8 mouse cellular contexts compared by ENCODE assay signal in the genomic region with DNA sequence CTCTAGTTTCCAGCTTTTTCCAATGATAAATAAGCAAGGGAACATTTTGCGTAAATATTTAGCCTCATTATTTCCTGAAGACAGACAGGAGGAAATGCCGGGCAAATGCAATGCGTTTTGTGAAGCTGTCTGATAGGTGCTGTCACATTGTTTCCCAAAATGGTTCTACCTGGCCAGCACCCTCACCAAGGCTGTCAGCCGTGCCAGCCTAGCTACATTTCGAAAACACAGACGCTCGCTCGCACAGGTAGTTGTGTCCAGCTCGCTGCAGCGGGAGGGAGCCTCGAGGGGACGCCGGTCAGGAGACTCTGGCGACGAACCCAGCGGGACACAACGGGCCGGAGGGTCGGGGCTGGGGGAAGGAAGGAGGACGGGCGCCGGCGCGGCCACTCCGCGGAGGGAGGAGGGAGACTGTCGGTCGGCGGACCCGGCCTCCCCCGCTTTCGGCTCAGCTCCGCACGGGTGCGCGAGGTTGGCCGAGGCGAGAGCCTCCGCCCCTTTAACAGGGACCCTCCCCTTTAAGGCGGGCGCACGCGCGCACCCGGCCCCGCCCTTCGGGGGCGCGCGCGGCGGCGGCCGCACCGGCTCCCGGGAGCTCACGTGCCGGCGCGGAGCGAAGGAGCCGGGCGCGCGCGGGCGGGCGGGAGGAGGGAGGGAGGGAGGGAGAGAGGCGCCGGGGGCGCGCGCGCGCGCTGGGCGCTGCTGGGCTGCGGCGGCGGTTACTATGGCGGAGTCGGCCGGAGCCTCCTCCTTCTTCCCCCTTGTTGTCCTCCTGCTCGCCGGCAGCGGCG. TPM values are rescaled to one million over a fixed set of nuclear protein-coding genes. Genes with fewer than 3 reads are reported as not detected.
DNase-seq lines count a peak whose midpoint lies in the region; ATAC-seq and TF ChIP-seq lines count a peak whose summit lies in the region.

Gene Acvr1b, plus strand, starts transcription at position 647 of the 791 bp plus-strand sequence.

- H3K27me3 ChIP-seq in heart, embryonic 12.5 days (replicated peaks) = no peaks in the 10 kb centered on the region
- no peaks in the 10 kb centered on the region for H3K27me3 ChIP-seq in kidney, embryonic 16.5 days (ENCODE audit: insufficient read depth, low read length)

- no peaks in the 10 kb centered on the region for H3K9me3 ChIP-seq in heart, embryonic 12.5 days (replicated peaks)
- H3K9me3 ChIP-seq in kidney, embryonic 16.5 days (ENCODE audit: low read length) = no peaks in the 10 kb centered on the region

- WGBS in heart, embryonic 12.5 days = under 1% methylated on average over 37 of the region's 87 CpGs
- WGBS in kidney, embryonic 16.5 days = under 1% methylated on average over 48 of the region's 87 CpGs

- H3K4me2 ChIP-seq in heart, embryonic 12.5 days = peak within 1 kb of the TSS; percentile 98
- peak within 1 kb of the TSS; percentile 94 for H3K4me2 ChIP-seq in kidney, embryonic 16.5 days (replicated peaks; ENCODE audit: low read depth, low read length)

- H3K4me1 ChIP-seq in embryonic fibroblast, embryonic 13.5 days (ENCODE audit: control insufficient read depth, insufficient read depth, low read length) = peaks cover 2% of the 10 kb centered on the region; the same call in 1 of the 2 replicates
- peaks cover 45% of the 10 kb centered on the region for H3K4me1 ChIP-seq in heart, embryonic 12.5 days (replicated peaks)
- H3K4me1 ChIP-seq in kidney, embryonic 16.5 days (ENCODE audit: insufficient read depth, low read length) = peaks cover 33% of the 10 kb centered on the region

- TF ChIP-seq CTCF in embryonic fibroblast, embryonic 13.5 days (IDR thresholded peaks at IDR 0.05; ENCODE audit: borderline replicate concordance, insufficient read depth, low read length) = no peak

- peak; percentile 65 for TF ChIP-seq POLR2A in embryonic fibroblast, embryonic 13.5 days (IDR thresholded peaks at IDR 0.05; ENCODE audit: low read depth, low read length)

- no peaks in the 10 kb centered on the region for H3K36me3 ChIP-seq in heart, embryonic 12.5 days
- H3K36me3 ChIP-seq in kidney, embryonic 16.5 days (ENCODE audit: insufficient read depth, low read length) = no peaks in the 10 kb centered on the region

- peak within 1 kb of the TSS; percentile 98 for H3K9ac ChIP-seq in heart, embryonic 12.5 days
- H3K9ac ChIP-seq in kidney, embryonic 16.5 days (replicated peaks; ENCODE audit: low read length) = peak within 1 kb of the TSS; percentile 96

- peak; percentile 92 to 94 for DNase-seq in B cell, adult 2 months
- peak; percentile 95 for DNase-seq in brain, adult 2 months (ENCODE audit: low read depth, low spot score)
- peak; percentile 91 for DNase-seq in liver
- DNase-seq in monocyte, adult 2 months (ENCODE audit: low read depth in 1 of 2, low spot score in 2 of 2) = peak; percentile 44 to 75
- DNase-seq in spleen, postnatal 14 days (ENCODE audit: low spot score in 2 of 2) = peak; percentile 73 to 81

- no peak within 1 kb of the TSS for H3K27ac ChIP-seq in embryonic fibroblast, embryonic 13.5 days (ENCODE audit: insufficient read depth, low read length)
- peak within 1 kb of the TSS; percentile 80 for H3K27ac ChIP-seq in heart, embryonic 12.5 days (ENCODE audit: poor library complexity, severe bottlenecking)
- H3K27ac ChIP-seq in kidney, embryonic 16.5 days (ENCODE audit: low read length) = peak within 1 kb of the TSS; percentile 55

- H3K4me3 ChIP-seq in embryonic fibroblast, embryonic 13.5 days (ENCODE audit: insufficient read depth, low read length) = peak within 1 kb of the TSS; percentile 62
- H3K4me3 ChIP-seq in heart, embryonic 12.5 days = peak within 1 kb of the TSS; percentile 94
- H3K4me3 ChIP-seq in kidney, embryonic 16.5 days (ENCODE audit: low read length) = peak within 1 kb of the TSS; percentile 83

- peak; percentile 93 for ATAC-seq in heart, embryonic 12.5 days (ENCODE audit: insufficient number of reproducible peaks, low FRiP score)
- peak; percentile 91 for ATAC-seq in kidney, embryonic 16.5 days (ENCODE audit: low FRiP score, low TSS enrichment)

RNA-seq across cellular contexts. Expression of gene Acvr1b, which starts in this region (rescaled TPM):
- polyA plus RNA-seq in embryonic fibroblast, embryonic 13.5 days (2011; ENCODE audit: insufficient read length, low read depth, missing spikeins) = 8.8 and 9.7 TPM in 2 replicates
- polyA plus RNA-seq in heart, embryonic 12.5 days (2016; fragmentation: Nextera tagmentation; extraction: Ambion mirVana) = 6.8 TPM in 2 replicates
- 7.4 and 8.8 TPM in 2 replicates for polyA plus RNA-seq in kidney, embryonic 16.5 days (2015; fragmentation: Nextera tagmentation; extraction: Ambion mirVana)
